Mouse (Mus musculus): ENCODE data around the gene Utrn.

DNA sequence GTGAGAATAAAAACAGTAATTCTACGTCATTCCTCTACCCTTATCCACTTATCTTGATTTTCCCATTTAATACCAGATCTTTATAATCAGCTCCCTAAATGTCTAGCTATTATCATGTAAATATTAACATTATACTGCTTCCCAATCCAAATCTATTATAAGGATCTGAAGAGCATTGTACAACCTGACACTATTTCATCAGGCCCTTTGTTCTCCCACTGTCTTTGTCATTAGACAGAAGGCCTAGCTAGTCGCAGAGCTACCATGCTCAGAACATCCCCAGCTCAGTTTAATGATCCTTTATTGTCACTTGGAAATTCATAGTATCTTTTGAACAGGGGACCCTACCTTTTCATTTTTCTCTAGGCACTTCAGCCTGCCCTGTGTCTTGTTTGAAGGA lies 436.0 kb downstream of the Utrn start:
- TF ChIP-seq CTCF (IDR thresholded peaks at IDR 0.05; ENCODE audit: extremely low read depth, insufficient read depth, insufficient read length, insufficient replicate concordance) (no peak), POLR2A (IDR thresholded peaks at IDR 0.05; ENCODE audit: low read depth, low read length) (no peak)

All from spleen, adult 2 months (tissue).